Mouse (Mus musculus) ES-E14 (cell line): ENCODE measurements around the gene Kank1. TPM values are rescaled to one million over a fixed set of nuclear protein-coding genes. Genes with fewer than 3 reads are reported as not detected.

Experiments used
- DNase-seq: peaks from one replicate; pipeline ENCODE4 v3.0.0-alpha.2; 2013; ENCODE audit warnings: low read depth, low spot score
- H3K27ac ChIP-seq: 2 replicates; pipeline ENCODE4 v1.5.1; 2012; ENCODE audit warnings: low read depth, mild to moderate bottlenecking, low read length, moderate library complexity, mixed read lengths; ENCODE audit not compliant: poor library complexity, insufficient read depth, severe bottlenecking
- H3K36me3 ChIP-seq: 2 replicates; pipeline ENCODE4 v1.6.1; 2012; ENCODE audit warnings: mild to moderate bottlenecking, low read length, moderate library complexity, mixed read lengths; ENCODE audit not compliant: control insufficient read depth, poor library complexity, insufficient read depth, severe bottlenecking
- H3K4me1 ChIP-seq, 2 experiments: fragments of 150-350 bp in 1 of 2; sonication (generic) in 1 of 2; 2 replicates each; pipeline ENCODE4 v1.6.1; 2012; ENCODE audit warnings: low read length in 2 of 2, mild to moderate bottlenecking in 1 of 2, mixed read lengths in 1 of 2; ENCODE audit not compliant: control insufficient read depth in 2 of 2, insufficient read depth in 2 of 2, poor library complexity in 1 of 2
- H3K4me3 ChIP-seq, 2 experiments: fragments of 150-350 bp in 1 of 2; sonication (generic) in 1 of 2; 2 replicates each; pipeline ENCODE4 v1.5.1; 2012; ENCODE audit warnings: low read length in 2 of 2, low read depth in 1 of 2, mild to moderate bottlenecking in 1 of 2, mixed read lengths in 1 of 2; ENCODE audit not compliant: insufficient read depth in 1 of 2, poor library complexity in 1 of 2, severe bottlenecking in 1 of 2
- H3K9ac ChIP-seq: 2 replicates; pipeline ENCODE4 v1.6.1; 2012; ENCODE audit warnings: low read depth, mild to moderate bottlenecking, low read length, mixed read lengths; ENCODE audit not compliant: poor library complexity, insufficient read depth, severe bottlenecking
- H3K9me3 ChIP-seq: fragments of 150-350 bp; sonication (generic); 2 replicates; pipeline ENCODE4 v1.6.1; 2012; ENCODE audit warnings: low read depth, mild to moderate bottlenecking, low read length; ENCODE audit not compliant: control insufficient read depth, insufficient read depth
- CHD2 ChIP-seq: IDR thresholded peaks from 2 replicates; pipeline ENCODE4 v1.6.1; 2014; ENCODE audit warnings: mild to moderate bottlenecking, low read depth, low read length, inconsistent platforms
- HCFC1 ChIP-seq: IDR thresholded peaks from 2 replicates; pipeline ENCODE4 v1.6.1; 2012; ENCODE audit warnings: low read length, inconsistent platforms, borderline replicate concordance; ENCODE audit not compliant: insufficient read depth
- MAFK ChIP-seq: IDR thresholded peaks from 2 replicates; pipeline ENCODE4 v1.6.1; 2014; ENCODE audit warnings: mild to moderate bottlenecking, low read depth, low read length, inconsistent platforms; ENCODE audit not compliant: insufficient read depth
- ZC3H11A ChIP-seq: IDR thresholded peaks from 2 replicates; pipeline ENCODE4 v1.6.1; 2012; ENCODE audit warnings: low read depth, mild to moderate bottlenecking, inconsistent platforms, low read length, borderline replicate concordance
- ZNF384 ChIP-seq: IDR thresholded peaks from 2 replicates; pipeline ENCODE4 v1.6.1; 2012; ENCODE audit warnings: low read depth, low read length, inconsistent platforms
- in situ Hi-C, 2 experiments: fragments of 600-800 bp; cut with MboI; formaldehyde crosslinking; loops; one replicate each; pipeline ENCODE4 v1.15.1; 2025; ENCODE audit warnings: low sequenced_read_pairs in 2 of 2, inconsistent platforms in 1 of 2; ENCODE audit not compliant: unreplicated experiment in 2 of 2
- total RNA-seq: library from RNA; depleted of rRNA; stranded (reverse); fragments of 300-350 nt; gene quantifications from 2 replicates; pipeline ENCODE4 v1.2.3, GENCODE M21; 2012

Kank1 gene
- total RNA-seq, 1 experiment = 9.8 TPM

DNA sequence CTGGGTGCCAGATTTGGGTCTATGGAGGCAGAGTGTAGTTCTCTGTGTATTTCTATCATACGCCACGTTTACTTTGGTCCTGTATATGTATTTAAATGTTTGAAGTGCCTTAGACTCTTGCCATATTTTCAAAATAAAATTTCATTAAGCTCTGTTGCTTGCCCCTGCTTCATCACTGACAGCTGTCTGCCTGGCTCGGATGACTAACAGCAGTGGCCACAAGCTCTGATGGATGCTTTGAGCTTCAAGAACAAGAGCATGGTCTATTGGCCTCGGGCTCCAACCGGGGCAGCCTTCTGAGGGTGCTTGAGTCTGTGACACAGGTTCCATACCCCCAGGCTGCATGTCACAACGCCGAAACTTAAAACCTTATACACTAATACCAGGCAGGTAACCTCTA is 197.6 kb downstream of the Kank1 start:
- Histone ChIP-seq H3K27ac (no peak overlapping the region), H3K36me3 (peaks cover 14% of the 10 kb centered on the region; the same call in 1 of the 2 replicates), H3K4me1 (no peaks in the 10 kb centered on the region), H3K9me3 (no peaks in the 10 kb centered on the region), H3K4me3 (no peak overlapping the region), H3K9ac (no peak overlapping the region)
- TF ChIP-seq MAFK (no peak), CHD2 (no peak), ZNF384 (no peak), HCFC1 (no peak), ZC3H11A (no peak)
- in situ Hi-C loops = no loop called here
- no peak for DNase-seq

DNA sequence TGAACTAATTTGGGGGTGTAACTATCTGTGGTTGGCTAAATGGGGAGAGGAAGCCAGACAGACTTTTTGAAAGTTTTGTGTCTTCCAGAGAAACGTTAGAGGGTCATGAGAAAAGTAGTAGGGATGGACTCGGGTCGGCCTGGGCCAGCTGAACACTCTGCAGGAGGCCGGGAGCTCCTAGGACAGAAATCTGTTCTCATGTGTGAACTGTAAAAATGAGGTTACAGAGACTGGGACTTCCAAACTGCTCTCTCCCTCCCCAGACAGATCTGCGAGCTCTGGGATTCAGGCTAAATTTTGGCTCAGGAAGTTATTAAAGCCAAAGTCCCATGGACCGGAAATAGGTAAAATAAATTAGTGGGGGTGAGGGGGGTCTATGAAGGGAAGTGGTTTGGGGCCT is 198.0 kb downstream of the Kank1 start:
- no peak for DNase-seq
- H3K27ac ChIP-seq = no peak overlapping the region
- H3K9me3 ChIP-seq = no peaks in the 10 kb centered on the region
- H3K4me1 ChIP-seq = no peaks in the 10 kb centered on the region
- H3K36me3 ChIP-seq = peaks cover 14% of the 10 kb centered on the region; the same call in 1 of the 2 replicates
- in situ Hi-C loops = no loop called here
- H3K9ac ChIP-seq = no peak overlapping the region
- H3K4me3 ChIP-seq = no peak overlapping the region
- TF ChIP-seq ZNF384 (no peak), ZC3H11A (no peak), CHD2 (no peak), MAFK (no peak), HCFC1 (no peak)

DNA sequence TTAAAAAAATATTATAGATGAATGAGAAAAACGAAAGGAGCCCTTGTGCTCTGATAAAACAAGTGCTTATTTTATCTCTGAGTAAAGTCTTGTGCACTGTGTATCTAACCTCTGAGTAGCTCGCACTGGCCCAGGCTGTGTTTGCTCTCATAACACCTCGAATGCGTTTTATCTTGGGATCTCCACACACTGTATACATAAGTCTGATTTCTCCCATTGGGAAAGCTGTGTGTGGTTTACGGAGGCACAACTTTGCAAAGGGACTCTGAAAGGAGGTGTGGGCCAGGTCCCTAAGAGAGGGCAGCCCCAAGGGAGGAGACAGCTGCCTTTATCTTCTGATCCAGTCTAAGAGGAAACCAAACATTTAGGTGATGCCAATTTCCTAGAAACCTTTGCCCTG is 198.6 kb downstream of the Kank1 start:
- in situ Hi-C loops = no loop called here

GRCm38 (mm10) chr19:25436175-25436574 is 199.4 kb downstream of the Kank1 start:
- Histone ChIP-seq H3K4me1 (no peaks in the 10 kb centered on the region), H3K27ac (no peak overlapping the region), H3K9me3 (no peaks in the 10 kb centered on the region), H3K36me3 (peaks cover 6% of the 10 kb centered on the region; the same call in 1 of the 2 replicates), H3K9ac (no peak overlapping the region), H3K4me3 (no peak overlapping the region)
- TF ChIP-seq ZC3H11A = no peak
- TF ChIP-seq ZNF384 = no peak
- TF ChIP-seq MAFK = no peak
- TF ChIP-seq CHD2 = no peak
- no peak for TF ChIP-seq HCFC1
- no peak for DNase-seq
- in situ Hi-C loops = no loop called here

More for the DNA sequence above, 198.6 kb downstream of the Kank1 start:
- no peaks in the 10 kb centered on the region for H3K4me1 ChIP-seq
- TF ChIP-seq ZC3H11A (no peak), ZNF384 (no peak), MAFK (no peak), HCFC1 (no peak), CHD2 (no peak)
- H3K36me3 ChIP-seq = peaks cover 10% of the 10 kb centered on the region; the same call in 1 of the 2 replicates
- H3K4me3 ChIP-seq = no peak overlapping the region
- H3K9me3 ChIP-seq = no peaks in the 10 kb centered on the region
- no peak for DNase-seq
- H3K27ac ChIP-seq = no peak overlapping the region
- H3K9ac ChIP-seq = no peak overlapping the region
